Mouse (Mus musculus) ovary, postnatal 10 days (tissue): ENCODE data around the gene Rin3.

Experiments
- DNase-seq: peaks from one replicate; pipeline ENCODE4 v3.0.0; 2022; ENCODE audit warnings: low spot score

The Rin3 gene

DNA sequence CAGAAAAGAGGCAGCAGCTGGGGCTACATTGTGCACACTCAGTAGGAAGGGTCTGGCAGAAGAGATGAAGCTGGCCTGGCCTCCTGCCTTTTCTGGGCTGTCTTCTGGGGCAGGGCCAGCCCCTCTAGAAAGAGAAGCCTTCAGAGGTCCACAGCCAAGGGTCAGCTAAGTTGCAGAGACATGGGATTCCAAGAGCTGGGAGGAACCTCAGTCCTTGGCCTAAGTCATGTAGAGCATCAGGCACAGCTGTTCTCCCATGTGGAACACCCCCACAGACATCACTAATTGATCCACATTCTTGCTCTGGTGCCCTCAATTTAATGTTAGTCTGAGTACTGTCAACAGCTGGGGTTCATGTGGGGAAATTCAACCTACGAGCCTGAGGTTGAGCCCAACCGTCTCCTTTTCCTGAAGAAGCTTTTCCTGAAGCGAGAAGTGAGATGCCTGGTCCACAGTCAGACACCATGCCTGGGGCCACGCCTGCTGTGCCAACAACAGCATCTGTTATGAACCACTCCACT lies 20.0 kb downstream of the Rin3 start:
- no peak for DNase-seq

DNA sequence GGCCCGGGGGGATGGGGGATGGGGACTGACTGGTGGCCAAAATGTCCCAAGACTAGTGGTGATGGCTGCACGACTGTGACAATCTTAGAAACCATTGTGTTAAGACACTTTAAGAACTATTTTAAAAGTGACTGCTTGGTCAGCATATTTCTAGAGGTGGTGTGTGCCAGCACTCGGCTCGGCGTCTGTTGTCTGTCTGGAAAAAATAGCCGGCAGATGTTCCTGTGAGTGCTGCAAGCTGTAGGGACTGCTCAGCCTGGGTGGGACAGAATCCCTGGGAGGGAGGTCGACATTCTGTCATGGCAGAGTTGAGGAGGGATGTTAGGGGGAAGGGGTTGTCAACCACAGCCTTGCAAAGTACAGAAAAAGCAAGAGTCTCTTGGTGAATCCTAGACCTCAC lies 21.0 kb downstream of the Rin3 start:
- DNase-seq = no peak

- DNase-seq = no peak
Observed at GRCm38 (mm10) chr12:102305069-102305836, 22.4 kb downstream of the Rin3 start.

GRCm38 (mm10) chr12:102308001-102308456 lies 25.2 kb downstream of the Rin3 start:
- no peak for DNase-seq

GRCm38 (mm10) chr12:102308457-102309011 lies 25.7 kb downstream of the Rin3 start:
- DNase-seq = no peak

DNA sequence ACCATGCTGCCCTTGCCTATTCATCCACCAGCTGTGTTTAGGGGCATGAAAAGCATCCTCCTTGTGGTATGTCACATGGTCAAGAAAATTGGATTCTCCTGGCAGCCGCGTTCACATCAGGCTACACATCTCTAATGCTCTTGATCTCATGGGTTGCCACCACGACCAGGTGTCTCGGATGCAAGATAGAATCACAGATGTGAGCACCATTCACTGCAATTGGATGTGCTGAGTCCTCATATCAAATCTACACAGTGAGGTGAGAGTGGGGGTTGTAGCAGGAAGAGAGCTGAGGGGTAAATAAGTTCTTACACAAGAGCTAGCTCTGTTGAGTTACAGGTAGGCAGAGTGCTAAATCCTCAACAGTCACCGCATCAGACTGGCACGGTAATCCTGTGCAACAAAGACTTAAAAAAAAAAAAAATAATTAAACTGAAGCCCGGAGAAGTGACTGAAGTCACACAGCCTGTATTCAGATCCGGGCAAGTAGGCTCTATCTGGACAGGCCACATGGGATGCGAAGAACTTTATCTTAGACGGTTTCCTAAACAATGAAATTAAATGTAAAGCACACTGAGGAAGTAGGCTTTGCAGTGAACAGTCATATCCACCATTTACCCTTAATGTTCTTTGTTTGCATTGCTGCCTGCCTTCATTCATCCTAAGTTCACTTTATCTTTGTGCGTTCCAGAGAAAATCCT lies 26.4 kb downstream of the Rin3 start:
- no peak for DNase-seq

- DNase-seq = no peak
Observed at GRCm38 (mm10) chr12:102309800-102310195, 26.9 kb downstream of the Rin3 start.

- no peak for DNase-seq
Observed at GRCm38 (mm10) chr12:102310261-102310660, 27.4 kb downstream of the Rin3 start.

GRCm38 (mm10) chr12:102311454-102311853 lies 28.6 kb downstream of the Rin3 start:
- no peak for DNase-seq

DNA sequence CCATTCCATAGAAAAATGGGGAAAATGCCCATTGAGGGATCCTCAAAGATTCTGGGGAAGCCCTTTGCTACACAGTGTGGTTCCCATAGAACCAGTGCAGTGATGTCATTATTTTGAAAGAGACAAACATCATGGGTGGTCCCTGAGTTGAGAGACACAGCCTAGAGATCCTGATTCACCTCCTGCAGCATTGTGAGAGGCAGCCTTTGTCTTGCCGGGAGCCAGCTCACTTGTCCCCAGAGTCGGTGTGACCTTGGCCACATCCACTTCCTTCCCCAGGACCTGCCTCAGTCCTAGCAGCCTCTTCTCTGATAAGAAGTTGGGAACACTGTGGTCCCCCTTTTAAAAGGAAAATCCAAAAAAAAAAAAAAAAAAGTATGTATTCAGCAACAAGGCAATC lies 36.3 kb downstream of the Rin3 start:
- DNase-seq = no peak

DNA sequence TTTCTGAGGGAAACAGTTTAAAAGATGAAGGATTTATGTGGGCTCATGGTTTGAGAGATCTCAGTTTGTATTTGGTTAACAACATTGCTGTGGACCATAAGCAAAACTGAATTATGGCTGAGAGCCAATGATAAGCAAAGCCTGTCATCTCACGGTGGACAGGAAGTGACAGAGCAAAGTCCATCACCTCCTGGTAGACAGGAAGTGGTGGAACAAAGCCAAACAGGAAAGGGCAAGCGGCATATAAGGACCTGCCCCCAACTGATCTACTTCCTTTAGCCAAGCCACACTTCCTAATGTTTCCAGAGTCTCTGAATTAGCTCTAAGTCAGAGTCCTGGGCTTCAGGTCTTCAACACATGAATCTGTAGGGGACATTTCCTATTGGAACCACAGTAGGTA lies 37.1 kb downstream of the Rin3 start:
- no peak for DNase-seq

DNA sequence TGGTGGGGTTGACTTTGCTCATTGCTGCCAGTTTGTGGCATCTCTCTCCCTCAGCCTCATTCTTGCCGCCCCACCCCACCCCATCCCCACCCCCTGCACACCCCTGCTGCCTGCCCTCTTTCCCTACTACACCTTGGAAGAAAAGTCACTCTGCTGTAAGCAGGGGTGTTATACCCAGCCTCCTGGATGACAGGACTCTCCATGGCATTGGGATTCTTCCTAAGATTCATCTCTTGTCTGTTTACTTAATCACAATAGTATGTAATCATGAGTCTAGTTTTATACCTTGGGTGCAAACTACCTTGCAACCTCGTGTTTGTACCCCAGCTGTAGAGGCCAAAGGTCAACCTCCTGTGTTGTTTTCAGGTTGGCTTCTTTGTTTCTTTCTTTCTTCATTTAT lies 37.5 kb downstream of the Rin3 start:
- no peak for DNase-seq

DNA sequence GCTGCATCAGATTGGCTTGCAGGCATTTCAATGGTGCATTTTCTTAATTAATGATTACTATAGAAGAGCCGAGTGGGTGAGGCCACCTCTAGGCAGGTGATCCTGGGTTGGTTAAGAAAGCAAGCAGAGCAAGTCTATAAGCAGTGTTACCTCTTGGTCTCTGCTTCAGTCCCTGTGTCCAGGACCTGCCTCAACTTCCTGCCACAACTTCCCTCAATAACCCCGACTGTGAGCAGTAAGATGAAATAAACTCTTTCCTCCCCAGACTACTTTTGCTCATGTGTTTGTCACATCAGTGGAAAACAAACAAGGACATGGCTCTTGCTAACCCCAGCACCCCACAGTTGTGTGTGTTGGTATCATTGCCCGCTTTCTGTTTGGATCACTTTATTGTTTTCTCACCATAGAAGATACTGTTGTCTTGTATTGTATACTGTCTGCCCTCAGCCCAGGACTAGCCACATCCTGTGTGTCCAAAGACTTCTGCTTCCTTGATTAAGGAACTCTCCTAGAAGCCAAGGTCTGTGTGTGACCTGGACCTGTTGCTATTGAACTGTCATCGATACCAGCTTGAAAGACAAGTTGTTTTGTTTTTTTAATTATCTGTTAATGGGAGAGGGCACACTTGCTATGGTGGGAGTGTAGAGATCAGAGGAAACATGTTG lies 38.3 kb downstream of the Rin3 start:
- no peak for DNase-seq

GRCm38 (mm10) chr12:102321855-102322254 lies 39.0 kb downstream of the Rin3 start:
- no peak for DNase-seq

GRCm38 (mm10) chr12:102323392-102323791 lies 40.5 kb downstream of the Rin3 start:
- DNase-seq = no peak

DNA sequence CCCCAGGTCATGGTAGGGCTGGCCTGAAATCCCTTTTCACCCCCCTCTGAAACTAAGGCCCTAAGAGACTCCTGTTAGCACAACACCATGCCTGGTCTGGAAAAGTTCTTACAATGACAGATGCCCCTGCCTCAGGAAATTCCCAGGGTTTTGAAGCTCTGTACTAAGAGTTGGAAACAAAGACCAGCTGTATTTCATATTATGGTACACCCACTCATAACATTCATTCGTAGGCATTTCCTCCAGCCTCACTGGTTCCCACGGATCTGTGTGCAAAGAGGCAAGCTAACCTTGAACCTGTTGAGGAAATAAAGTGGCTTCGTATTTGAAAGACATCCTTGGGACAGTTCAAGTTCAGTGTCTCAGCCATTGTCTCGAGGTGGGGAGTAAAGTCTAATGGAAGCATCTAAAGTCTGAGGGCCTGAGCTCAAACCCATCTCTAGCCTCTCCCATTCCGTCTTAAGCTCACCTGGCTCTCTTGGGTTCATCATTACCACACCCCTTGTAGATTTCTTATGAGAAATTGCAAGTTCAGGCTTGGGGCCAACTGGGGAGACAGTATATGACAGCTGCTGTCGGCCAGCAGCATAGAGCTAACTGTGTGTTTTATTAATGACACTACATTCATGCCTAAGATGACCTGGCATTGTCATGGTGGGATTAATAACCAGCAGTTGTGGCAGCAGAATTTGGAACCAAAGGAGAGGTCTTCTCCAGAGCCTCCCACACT lies 41.5 kb downstream of the Rin3 start:
- DNase-seq = no peak

- no peak for DNase-seq
Observed at GRCm38 (mm10) chr12:102324886-102325220, 42.0 kb downstream of the Rin3 start.

DNA sequence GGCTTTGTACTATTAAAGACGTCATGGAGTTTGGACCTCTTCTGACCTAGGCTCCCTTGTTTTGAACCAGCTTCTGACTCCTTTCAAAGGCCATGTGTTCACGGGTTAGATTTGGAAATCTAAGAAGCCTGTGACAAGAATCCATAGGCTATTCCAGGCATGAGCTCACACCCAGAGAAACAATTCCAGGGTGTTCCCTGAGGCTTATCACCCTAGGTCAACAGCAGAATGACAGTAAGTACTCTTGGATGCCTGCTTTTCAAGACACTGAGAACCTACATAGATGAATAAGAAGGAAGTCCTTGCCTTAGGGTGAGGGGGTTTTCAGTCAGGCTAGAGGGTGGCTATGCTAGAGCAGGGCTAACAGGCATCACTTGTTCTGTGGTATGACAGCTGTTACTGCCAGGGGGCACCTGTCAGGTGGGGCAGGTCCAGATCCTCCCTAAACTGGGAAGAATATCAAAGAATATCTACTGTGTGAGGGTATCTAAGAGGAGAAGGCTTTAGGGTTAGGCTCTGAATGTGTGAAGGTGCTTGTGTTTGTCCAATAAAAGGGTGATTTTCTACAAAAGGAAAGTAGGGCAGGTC lies 44.0 kb downstream of the Rin3 start:
- DNase-seq = no peak

GRCm38 (mm10) chr12:102327525-102327924 lies 44.7 kb downstream of the Rin3 start:
- DNase-seq = no peak

DNA sequence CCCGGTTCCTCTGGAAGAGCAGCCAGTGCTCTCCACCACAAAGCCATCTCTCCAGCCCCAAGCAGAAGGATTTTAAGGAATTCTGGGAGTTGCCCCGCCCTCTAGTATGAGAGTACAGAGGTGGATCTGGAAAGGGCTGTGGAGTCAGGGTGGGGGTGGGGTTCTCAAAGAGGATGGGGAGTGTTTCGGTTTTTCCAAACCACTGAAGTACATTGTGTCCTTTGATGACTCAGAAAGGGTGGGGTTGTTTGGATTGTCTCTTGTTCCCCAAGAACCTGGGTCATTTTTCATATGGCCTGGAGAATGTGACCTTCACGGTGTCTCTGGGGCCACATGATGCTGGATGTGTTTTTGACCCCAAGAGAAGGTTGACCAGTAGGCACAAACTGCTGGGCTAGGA lies 45.2 kb downstream of the Rin3 start:
- no peak for DNase-seq

- no peak for DNase-seq
Observed at GRCm38 (mm10) chr12:102330188-102330587, 47.3 kb downstream of the Rin3 start.

GRCm38 (mm10) chr12:102330731-102331130 lies 47.9 kb downstream of the Rin3 start:
- no peak for DNase-seq
